Mouse (Mus musculus) heart, adult 2 months (tissue): Measurements from ENCODE around the gene Nhej1.

Source experiments
- CTCF ChIP-seq: fragments of 200-600 bp; IDR thresholded peaks from 2 replicates; pipeline ENCODE4 v1.8.1; 2022; ENCODE audit warnings: antibody characterized with exemption, mild to moderate bottlenecking, moderate library complexity
- EP300 ChIP-seq: fragments of 200-500 bp; IDR thresholded peaks from 2 replicates; pipeline ENCODE4 v1.6.1; 2011; ENCODE audit warnings: low read depth, low read length, control low read depth; ENCODE audit not compliant: insufficient read depth
- POLR2A ChIP-seq: fragments of 200-500 bp; IDR thresholded peaks from 2 replicates; pipeline ENCODE4 v1.6.1; 2011; ENCODE audit warnings: mild to moderate bottlenecking, low read depth, low read length, control low read depth; ENCODE audit not compliant: insufficient read depth

- TF ChIP-seq CTCF = no peak
- no peak for TF ChIP-seq POLR2A
- no peak for TF ChIP-seq EP300
Observed at GRCm38 (mm10) chr1:75168093-75168471, 43.1 kb upstream of the Nhej1 start.
